Mouse (Mus musculus) left cerebral cortex, adult 11 months (tissue): ENCODE data around the gene Bdp1.
A peak's percentile ranks its signal among the peaks of the same experiment; 100 is the strongest.

Experiments used
- DNase-seq: peaks from one replicate; pipeline ENCODE4 v3.0.0; 2022; ENCODE audit warnings: low spot score

Bdp1 gene

GRCm38 (mm10) chr13:100001790-100002196, 102.1 kb downstream of the Bdp1 start:
- peak; percentile 73 for DNase-seq

- no peak for DNase-seq
These were observed 104.8 kb downstream of the Bdp1 start for GRCm38 (mm10) chr13:99999078-99999477.

- no peak for DNase-seq
These were observed 105.8 kb downstream of the Bdp1 start for GRCm38 (mm10) chr13:99998099-99998498.

GRCm38 (mm10) chr13:99989592-99989991, 114.3 kb downstream of the Bdp1 start:
- no peak for DNase-seq

GRCm38 (mm10) chr13:99983320-99983719, 120.5 kb downstream of the Bdp1 start:
- no peak for DNase-seq

- DNase-seq: no peak
These were observed 124.5 kb downstream of the Bdp1 start for GRCm38 (mm10) chr13:99979406-99979805.

GRCm38 (mm10) chr13:99970089-99970488, 133.8 kb downstream of the Bdp1 start:
- DNase-seq: no peak
